Mouse (Mus musculus): Measurements from ENCODE around the gene Rfc4.
"Not testable (repeated sequence)": the region's sequence is repeated elsewhere in the genome, so short reads cannot be mapped to it uniquely, and the experiment has no call there.

DNA sequence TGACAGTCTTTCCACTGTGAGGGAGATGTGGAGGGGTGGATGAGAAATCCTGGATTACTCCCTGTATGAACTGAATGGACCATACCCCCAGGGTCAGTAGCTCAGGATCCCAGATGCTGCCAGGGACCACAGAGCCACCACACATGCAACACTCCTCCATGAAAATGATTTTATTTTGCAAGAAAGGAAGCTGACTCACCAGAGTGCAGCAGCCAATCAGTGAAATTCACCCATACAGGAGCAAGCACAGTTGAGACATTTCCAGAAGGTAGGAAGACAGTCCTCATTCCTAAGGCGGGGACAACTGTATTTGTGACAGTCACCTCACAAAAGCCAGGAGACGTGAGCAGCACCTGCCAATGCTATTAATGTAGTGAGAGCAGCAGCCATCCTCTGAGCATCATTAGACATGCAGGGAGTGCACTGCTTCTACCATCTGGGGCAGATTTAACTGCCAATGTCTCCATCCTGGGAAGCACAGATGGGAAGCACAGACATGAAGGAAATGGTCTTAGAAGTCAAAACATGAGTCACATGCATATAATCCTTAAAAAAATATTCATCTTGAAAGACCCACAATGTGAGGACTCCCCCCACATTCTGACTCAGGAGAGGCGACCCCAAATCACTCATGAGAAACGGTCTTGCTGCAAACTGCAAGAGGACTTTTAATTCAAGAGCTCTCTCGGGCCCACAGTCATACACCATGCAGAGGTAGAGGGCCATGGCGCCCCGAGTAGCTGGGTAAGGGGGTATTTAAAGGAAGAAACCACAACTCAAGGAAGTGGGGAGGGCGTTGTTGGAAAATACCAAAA lies 30.0 kb downstream of the Rfc4 start:
- TF ChIP-seq CTCF (IDR thresholded peaks at IDR 0.05; ENCODE audit: extremely low read depth, insufficient read length, insufficient replicate concordance, low read depth, low read length); POLR2A (IDR thresholded peaks at IDR 0.05; ENCODE audit: low read depth, low read length): not testable (repeated sequence)

All from small intestine, adult 2 months (tissue).